Mouse (Mus musculus) hindbrain, embryonic 11.5 days (tissue): ENCODE data around the gene Sh3gl3. TPM values are rescaled to one million over a fixed set of nuclear protein-coding genes. Genes with fewer than 3 reads are reported as not detected.

Experiments
- ATAC-seq: fragments of 200-750 bp; cut with Nextera tagmentation; 2 replicates; pipeline ENCODE4 v1.8.0; 2017; ENCODE audit warnings: mild to moderate bottlenecking, moderate TSS enrichment, moderate library complexity; ENCODE audit not compliant: low FRiP score
- DNase-seq: peaks from one replicate; pipeline ENCODE4 v3.0.0-alpha.2; 2015; ENCODE audit warnings: low spot score
- H3K27ac ChIP-seq: fragments of 300-500 bp; sonication (generic); 2 replicates; pipeline ENCODE4 v1.5.1; 2014; ENCODE audit warnings: mild to moderate bottlenecking, low read depth, low read length
- H3K27me3 ChIP-seq: fragments of 300-500 bp; sonication (generic); 2 replicates; pipeline ENCODE4 v1.6.1; 2014; ENCODE audit warnings: mild to moderate bottlenecking, low read length, moderate library complexity, mixed read lengths; ENCODE audit not compliant: control insufficient read depth, insufficient read depth
- H3K36me3 ChIP-seq: fragments of 300-500 bp; sonication (generic); 2 replicates; pipeline ENCODE4 v1.6.1; 2014; ENCODE audit warnings: mild to moderate bottlenecking, low read length, moderate library complexity, mixed read lengths; ENCODE audit not compliant: control insufficient read depth, insufficient read depth
- H3K4me1 ChIP-seq: fragments of 300-500 bp; sonication (generic); replicated peaks from 2 replicates; pipeline ENCODE4 v1.6.1; 2014; ENCODE audit warnings: low read length, mixed read lengths; ENCODE audit not compliant: control insufficient read depth, insufficient read depth
- H3K4me2 ChIP-seq: fragments of 300-500 bp; sonication (generic); replicated peaks from 2 replicates; pipeline ENCODE4 v1.6.1; 2014; ENCODE audit warnings: mild to moderate bottlenecking, low read depth, low read length
- H3K4me3 ChIP-seq: fragments of 300-500 bp; sonication (generic); 2 replicates; pipeline ENCODE4 v1.5.1; 2014; ENCODE audit warnings: low read depth, low read length
- H3K9ac ChIP-seq: fragments of 300-500 bp; sonication (generic); 2 replicates; pipeline ENCODE4 v1.6.1; 2014; ENCODE audit warnings: low read depth, low read length
- H3K9me3 ChIP-seq: fragments of 300-500 bp; sonication (generic); 2 replicates; pipeline ENCODE4 v1.6.1; 2016; ENCODE audit warnings: low read length; ENCODE audit not compliant: control insufficient read depth
- WGBS: fragments of 180-500 bp; shearing (Covaris S2); extraction: QIAGEN DNeasy Blood & Tissue Kit; methylation state at CpG from one replicate; pipeline ENCODE4 v1.1.7; 2014; 5-methylcytosine and 5-hydroxymethylcytosine counted together
- polyA plus RNA-seq: library from polyadenylated mRNA; unstranded; fragments of >200 nt; fragmentation: Nextera tagmentation; extraction: Ambion mirVana; gene quantifications from 2 replicates; pipeline ENCODE4 v1.2.1, GENCODE M21; 2014

Sh3gl3 gene
- polyA plus RNA-seq, 1 experiment from 2014 or later: 17.5 TPM

DNA sequence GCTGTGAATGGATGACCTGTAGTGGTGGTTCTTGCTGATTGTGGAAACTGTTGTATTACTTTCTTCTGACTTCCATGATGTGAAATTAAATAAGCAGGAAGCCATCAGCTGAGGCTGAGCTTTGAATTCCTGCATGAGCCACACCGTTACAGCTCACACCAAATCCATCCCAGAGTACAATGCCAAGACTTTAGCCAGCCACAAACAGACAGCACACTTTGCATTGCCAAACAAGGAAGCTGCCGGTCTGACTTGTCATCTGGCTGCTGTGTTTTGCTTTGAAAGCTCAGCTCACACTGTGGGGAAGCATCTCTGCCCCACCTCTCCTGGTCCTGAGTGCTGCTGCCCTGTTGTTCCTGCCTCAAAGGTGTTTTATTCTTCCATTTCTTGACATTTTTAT lies 9.1 kb downstream of the Sh3gl3 start:
- H3K27me3 ChIP-seq: no peaks in the 10 kb centered on the region
- H3K9me3 ChIP-seq: no peaks in the 10 kb centered on the region
- H3K27ac ChIP-seq: no peak overlapping the region
- no peak overlapping the region for H3K4me2 ChIP-seq
- H3K4me1 ChIP-seq: no peaks in the 10 kb centered on the region
- H3K36me3 ChIP-seq: no peaks in the 10 kb centered on the region
- 14% methylated on average over 2 of the region's 2 CpGs for WGBS
- ATAC-seq: no peak
- no peak for DNase-seq
- H3K4me3 ChIP-seq: no peak overlapping the region
- no peak overlapping the region for H3K9ac ChIP-seq

DNA sequence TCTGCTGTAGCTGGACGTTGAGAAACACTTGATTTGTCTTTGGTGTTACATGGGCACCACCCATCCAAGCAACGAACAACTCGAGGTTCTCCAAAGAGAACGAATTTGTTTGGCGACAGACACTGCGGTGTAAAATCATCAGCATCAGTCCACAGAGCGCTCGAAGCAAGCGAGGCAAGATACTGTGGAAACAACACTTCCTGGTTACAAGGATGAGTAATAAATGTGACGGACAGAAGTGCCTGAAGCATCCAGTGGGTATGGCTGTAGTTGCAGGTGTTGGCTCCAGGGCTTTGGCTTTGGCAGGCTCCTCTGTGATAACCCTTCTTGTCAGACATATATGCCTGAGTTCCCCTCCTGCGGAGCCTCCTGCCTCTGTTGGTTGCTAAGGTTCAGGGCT lies 18.0 kb downstream of the Sh3gl3 start:
- Histone ChIP-seq H3K9ac (no peak overlapping the region), H3K27me3 (no peaks in the 10 kb centered on the region), H3K4me2 (no peak overlapping the region), H3K27ac (no peak overlapping the region), H3K9me3 (no peaks in the 10 kb centered on the region), H3K4me1 (no peaks in the 10 kb centered on the region), H3K4me3 (no peak overlapping the region), H3K36me3 (no peaks in the 10 kb centered on the region)
- WGBS: 92% methylated on average over 11 of the region's 11 CpGs
- DNase-seq (no peak), ATAC-seq (no peak)

DNA sequence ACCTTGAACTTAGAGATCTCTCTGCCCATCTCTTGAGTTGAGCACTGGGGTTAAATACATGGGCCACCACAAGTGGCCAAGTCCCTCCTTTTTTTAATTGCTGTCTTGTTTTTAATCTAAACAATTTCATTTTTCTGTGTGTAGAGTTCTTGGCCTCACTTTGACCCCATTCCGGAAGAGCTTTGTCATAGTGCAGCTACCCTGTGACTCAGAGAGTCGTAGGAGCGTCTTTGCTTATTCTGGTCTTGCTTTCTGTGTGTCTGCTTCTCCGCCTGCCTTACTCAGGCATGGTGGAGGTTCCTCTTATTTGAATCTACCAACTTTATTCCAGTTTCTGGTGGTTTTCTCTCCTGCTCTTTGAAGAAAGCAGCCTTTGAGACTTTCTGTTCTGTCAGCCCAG lies 18.9 kb downstream of the Sh3gl3 start:
- no peak overlapping the region for H3K4me2 ChIP-seq
- H3K4me3 ChIP-seq: no peak overlapping the region
- no peaks in the 10 kb centered on the region for H3K9me3 ChIP-seq
- no peak overlapping the region for H3K9ac ChIP-seq
- ATAC-seq (no peak), DNase-seq (no peak)
- WGBS: 92% methylated on average over 4 of the region's 4 CpGs
- H3K27ac ChIP-seq: no peak overlapping the region
- H3K36me3 ChIP-seq: no peaks in the 10 kb centered on the region
- H3K27me3 ChIP-seq: no peaks in the 10 kb centered on the region
- H3K4me1 ChIP-seq: no peaks in the 10 kb centered on the region

DNA sequence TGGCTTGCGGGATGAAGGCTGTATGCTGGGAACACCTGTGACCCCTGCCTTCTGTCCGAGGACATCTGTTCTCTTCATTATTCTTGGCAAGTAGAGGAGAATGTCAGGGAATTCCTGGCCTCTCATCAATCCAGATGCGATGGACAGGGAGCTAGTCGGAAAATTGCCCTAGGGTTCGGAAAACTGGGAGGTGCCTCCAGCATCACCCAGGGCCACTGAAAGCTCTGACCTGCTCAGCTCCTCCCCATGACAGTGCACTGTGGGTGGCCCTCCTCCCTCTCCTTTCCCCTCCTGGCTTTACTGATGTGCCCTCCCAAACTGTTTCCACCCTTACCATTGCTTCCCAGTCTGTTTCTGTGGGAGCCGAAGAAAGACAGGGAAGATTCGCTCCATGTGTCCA lies 29.5 kb downstream of the Sh3gl3 start:
- 75% methylated on average over 7 of the region's 7 CpGs for WGBS
- H3K9me3 ChIP-seq: no peaks in the 10 kb centered on the region
- H3K4me3 ChIP-seq: no peak overlapping the region
- DNase-seq (no peak), ATAC-seq (no peak)
- no peak overlapping the region for H3K4me2 ChIP-seq
- H3K9ac ChIP-seq: no peak overlapping the region
- no peaks in the 10 kb centered on the region for H3K4me1 ChIP-seq
- H3K27ac ChIP-seq: no peak overlapping the region
- H3K36me3 ChIP-seq: no peaks in the 10 kb centered on the region
- no peaks in the 10 kb centered on the region for H3K27me3 ChIP-seq

DNA sequence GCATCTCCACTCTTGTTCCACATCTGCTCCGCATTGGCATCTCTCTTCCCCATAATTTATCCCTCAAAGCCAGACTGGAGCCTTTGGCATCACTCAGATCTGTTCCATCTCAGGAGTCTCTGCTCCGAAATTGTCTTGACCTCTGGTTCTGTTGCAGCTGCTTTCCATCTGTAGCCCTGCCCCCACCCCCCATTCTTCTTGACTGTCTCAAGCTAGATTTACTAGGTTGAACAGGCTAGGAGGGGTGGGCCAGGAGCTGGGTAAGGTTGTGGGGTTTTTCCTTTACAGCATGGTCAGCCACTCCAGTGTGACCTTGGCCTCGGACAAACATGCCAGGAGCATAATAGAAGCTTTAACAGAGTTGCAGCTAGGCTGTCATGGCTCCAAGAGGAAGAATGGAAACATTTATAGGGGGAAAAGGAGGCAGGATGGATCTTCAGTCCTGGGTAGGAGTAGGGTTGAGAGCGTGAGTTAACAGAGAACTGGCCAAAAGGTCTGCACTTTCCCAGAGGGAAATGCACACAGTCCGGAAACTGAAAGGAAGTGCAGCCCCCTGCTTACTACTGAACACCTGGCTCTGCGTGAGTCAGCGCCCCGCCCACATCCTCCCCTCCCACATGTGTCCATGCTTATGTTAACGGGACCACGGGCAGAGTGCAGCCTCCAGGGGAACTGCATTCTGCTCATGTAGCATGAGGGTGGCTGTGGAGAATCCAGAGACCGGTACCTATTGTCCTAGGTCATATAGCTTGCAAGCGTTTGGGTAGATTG lies 30.6 kb downstream of the Sh3gl3 start:
- ATAC-seq (no peak), DNase-seq (no peak)
- WGBS: 56% methylated on average over 12 of the region's 12 CpGs

DNA sequence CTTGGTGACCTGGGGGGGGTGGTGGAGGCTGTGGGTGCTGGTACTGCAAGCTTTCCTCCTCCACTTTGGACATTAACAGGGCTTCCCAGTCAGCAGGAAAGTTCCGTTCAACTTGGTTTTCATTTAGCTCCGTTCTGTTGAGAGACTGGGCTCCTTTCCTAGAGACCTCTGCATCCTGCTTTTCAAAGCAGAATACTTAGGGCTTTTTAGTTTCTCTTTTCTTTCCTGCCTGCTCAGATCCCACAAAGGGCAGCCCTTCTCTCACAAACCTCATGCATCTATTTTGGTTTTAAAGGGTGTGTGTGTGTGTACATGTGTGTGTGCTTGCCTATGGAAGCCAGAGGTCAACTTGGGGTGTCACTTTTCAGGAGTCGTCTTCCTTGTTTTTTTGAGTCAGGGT lies 31.3 kb downstream of the Sh3gl3 start:
- H3K27ac ChIP-seq: no peak overlapping the region
- H3K4me3 ChIP-seq: no peak overlapping the region
- no peaks in the 10 kb centered on the region for H3K27me3 ChIP-seq
- H3K4me2 ChIP-seq: no peak overlapping the region
- no peaks in the 10 kb centered on the region for H3K4me1 ChIP-seq
- H3K36me3 ChIP-seq: no peaks in the 10 kb centered on the region
- 77% methylated on average over 3 of the region's 3 CpGs for WGBS
- no peak overlapping the region for H3K9ac ChIP-seq
- H3K9me3 ChIP-seq: no peaks in the 10 kb centered on the region
- DNase-seq: no peak
- ATAC-seq: no peak

More for the DNA sequence above, 30.6 kb downstream of the Sh3gl3 start:
- Histone ChIP-seq H3K27ac (no peak overlapping the region), H3K4me1 (no peaks in the 10 kb centered on the region), H3K4me3 (no peak overlapping the region), H3K9me3 (no peaks in the 10 kb centered on the region), H3K4me2 (no peak overlapping the region), H3K27me3 (no peaks in the 10 kb centered on the region), H3K9ac (no peak overlapping the region), H3K36me3 (no peaks in the 10 kb centered on the region)

DNA sequence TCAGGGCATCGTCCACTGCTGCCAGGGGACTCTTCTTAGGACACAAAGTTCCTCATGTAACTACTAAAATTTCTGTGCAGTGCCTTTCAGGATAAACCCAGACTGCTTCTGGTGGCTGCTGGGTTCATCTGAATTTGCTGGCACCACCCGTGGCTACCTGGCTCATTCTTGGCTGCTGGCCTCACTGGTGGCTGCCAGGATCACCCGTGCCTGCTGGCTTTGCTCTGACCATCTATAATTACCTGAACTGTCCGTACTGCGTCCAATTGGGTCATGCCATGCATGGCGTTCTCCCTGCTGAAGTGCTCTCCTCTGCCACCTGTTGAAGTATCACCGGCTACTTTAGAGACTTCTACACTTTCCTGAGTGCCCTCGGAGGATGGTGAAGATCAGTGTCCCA lies 33.1 kb downstream of the Sh3gl3 start:
- no peak overlapping the region for H3K9ac ChIP-seq
- H3K4me2 ChIP-seq: no peak overlapping the region
- H3K4me3 ChIP-seq: no peak overlapping the region
- no peaks in the 10 kb centered on the region for H3K9me3 ChIP-seq
- 90% methylated on average over 8 of the region's 8 CpGs for WGBS
- no peaks in the 10 kb centered on the region for H3K27me3 ChIP-seq
- no peak for ATAC-seq
- no peak for DNase-seq
- no peak overlapping the region for H3K27ac ChIP-seq
- H3K4me1 ChIP-seq: no peaks in the 10 kb centered on the region
- no peaks in the 10 kb centered on the region for H3K36me3 ChIP-seq

DNA sequence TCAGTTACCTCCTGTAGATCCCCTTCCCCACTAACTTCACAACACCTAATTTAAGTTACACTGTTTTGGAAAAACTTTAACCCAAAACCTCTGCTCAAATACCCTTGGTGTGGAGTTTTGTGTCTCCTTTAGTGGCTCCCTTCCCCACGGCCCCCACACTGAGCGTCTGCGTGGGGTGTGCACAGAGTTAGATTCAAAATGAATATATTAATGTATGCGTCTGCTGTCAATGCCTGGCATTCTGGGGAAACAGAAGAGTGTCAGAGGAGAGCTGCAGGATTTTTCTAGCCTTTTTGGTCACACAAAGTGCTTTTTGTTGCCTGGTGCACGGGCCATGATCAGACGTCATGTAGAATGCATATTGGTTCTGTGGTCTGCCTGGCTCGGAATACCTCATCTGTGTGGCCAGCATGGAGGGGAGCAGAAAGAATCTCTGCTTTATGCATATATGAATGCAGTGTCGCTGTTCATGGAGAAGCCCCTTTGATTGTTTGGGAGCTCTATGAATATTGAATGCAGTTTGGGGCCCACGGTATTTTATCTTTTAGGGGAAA lies 47.8 kb downstream of the Sh3gl3 start:
- H3K4me1 ChIP-seq: no peaks in the 10 kb centered on the region
- H3K27ac ChIP-seq: no peak overlapping the region
- no peak for ATAC-seq

More for the DNA sequence above, 47.8 kb downstream of the Sh3gl3 start:
- Histone ChIP-seq H3K27me3 (no peaks in the 10 kb centered on the region), H3K9me3 (no peaks in the 10 kb centered on the region), H3K4me2 (no peak overlapping the region), H3K36me3 (no peaks in the 10 kb centered on the region), H3K9ac (no peak overlapping the region), H3K4me3 (no peak overlapping the region)
- WGBS: 74% methylated on average over 9 of the region's 9 CpGs
- DNase-seq: no peak
